Mouse (Mus musculus) large intestine, adult 2 months (tissue): ENCODE data around the gene Man2b1. TPM values are rescaled to one million over a fixed set of nuclear protein-coding genes. Genes with fewer than 3 reads are reported as not detected.
"Not testable (repeated sequence)": the region's sequence is repeated elsewhere in the genome, so short reads cannot be mapped to it uniquely, and the experiment has no call there.

ENCODE experiments used
- DNase-seq: peaks from one replicate; pipeline ENCODE4 v3.0.0-alpha.2; 2012; ENCODE audit warnings: low read depth, low spot score
- WGBS: fragments of 180-500 bp; shearing (Covaris S2); methylation state at CpG from one replicate; pipeline ENCODE4 v1.1.7; 2018; 5-methylcytosine and 5-hydroxymethylcytosine counted together
- polyA plus RNA-seq: library from polyadenylated mRNA; depleted of rRNA; stranded (reverse); fragments of >200 nt; gene quantifications from 2 replicates; pipeline ENCODE4 v1.2.3, GENCODE M21; 2012

The Man2b1 gene
- polyA plus RNA-seq, 1 experiment, result 37.4 TPM

DNA sequence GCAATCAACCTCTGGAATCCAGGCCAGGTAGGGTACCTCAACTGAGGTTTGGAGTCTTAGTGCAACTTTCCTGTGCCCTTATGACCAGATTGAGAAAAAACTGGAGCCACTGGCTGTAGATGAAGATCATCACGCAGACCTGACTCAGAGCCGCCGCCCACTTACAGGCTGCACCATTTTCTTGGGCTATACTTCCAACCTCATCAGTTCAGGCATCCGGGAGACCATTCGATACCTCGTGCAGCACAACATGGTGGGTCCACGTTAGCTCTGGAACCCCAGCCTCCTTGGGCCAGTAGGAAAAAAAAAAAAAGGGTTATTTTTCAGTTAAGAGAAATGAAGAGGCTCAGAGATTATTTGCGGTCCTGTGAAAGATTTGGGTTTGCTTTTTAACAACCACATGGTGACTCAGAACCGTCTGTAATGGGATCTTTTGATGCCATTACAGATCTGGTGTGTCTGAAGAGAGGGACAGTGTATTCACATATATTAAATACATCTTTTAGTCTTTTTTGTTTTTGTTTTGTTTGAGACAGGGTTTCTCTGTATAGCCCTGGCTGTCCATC is 10.6 kb upstream of the Man2b1 start:
- 30% methylated on average over 9 of the region's 9 CpGs for WGBS
- no peak for DNase-seq

DNA sequence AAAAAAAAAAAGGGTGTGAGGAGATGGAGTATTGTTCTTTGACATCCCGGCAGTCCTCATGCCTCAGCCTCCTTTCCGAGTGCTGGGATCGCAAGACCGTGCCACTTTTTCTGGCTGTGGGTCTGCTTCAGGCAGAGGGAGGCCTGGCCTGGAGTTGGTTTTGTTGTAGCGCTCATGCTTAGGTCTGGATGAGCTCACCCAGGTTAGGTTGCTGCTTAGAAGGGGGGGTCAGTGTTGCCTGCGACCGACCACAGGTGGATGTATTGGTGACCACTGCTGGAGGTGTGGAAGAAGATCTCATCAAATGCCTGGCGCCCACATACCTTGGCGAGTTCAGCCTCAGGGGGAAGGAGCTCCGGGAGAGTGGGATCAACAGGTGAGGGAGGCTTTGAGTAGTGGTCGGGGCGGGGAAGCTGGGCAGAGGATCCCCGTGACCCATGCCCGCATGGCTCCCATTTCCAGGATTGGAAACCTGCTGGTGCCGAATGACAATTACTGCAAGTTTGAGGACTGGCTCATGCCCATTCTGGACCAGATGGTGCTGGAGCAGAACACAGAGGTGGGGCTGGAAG is 9.9 kb upstream of the Man2b1 start:
- DNase-seq, result no peak
- WGBS, result 93% methylated on average over 15 of the region's 15 CpGs

DNA sequence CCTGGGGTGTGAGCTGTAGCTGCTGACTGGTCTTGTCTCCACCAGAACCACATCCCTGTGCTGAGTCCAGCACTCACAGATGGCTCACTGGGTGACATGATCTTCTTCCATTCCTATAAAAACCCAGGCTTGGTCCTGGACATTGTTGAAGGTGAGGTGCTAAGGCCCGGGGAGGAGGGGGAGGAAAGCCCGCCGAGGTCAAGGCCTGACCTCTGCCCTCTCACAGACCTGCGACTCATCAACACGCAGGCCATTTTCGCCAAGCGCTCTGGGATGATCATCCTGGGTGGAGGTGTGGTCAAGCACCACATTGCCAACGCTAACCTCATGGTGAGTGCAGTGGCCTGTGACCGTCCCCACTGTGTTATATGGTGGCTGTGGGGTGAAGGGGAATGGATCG is 8.9 kb upstream of the Man2b1 start:
- DNase-seq, result no peak
- WGBS, result 75% methylated on average over 10 of the region's 10 CpGs

DNA sequence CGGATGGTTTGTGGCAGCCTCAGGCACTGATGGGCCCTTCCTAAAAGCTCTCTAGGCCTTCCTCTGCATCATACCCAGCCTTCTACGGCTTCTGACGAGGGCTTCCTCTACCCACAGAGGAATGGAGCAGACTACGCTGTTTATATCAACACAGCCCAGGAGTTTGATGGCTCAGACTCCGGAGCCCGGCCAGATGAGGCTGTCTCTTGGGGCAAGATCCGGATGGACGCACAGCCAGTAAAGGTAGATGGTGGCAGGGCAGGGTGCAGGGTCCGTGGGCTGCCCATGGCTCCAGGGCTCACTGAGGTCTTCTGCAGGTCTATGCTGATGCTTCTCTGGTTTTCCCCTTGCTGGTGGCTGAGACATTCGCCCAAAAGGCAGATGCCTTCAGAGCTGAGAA is 8.5 kb upstream of the Man2b1 start:
- WGBS, result 91% methylated on average over 10 of the region's 10 CpGs
- DNase-seq, result no peak

DNA sequence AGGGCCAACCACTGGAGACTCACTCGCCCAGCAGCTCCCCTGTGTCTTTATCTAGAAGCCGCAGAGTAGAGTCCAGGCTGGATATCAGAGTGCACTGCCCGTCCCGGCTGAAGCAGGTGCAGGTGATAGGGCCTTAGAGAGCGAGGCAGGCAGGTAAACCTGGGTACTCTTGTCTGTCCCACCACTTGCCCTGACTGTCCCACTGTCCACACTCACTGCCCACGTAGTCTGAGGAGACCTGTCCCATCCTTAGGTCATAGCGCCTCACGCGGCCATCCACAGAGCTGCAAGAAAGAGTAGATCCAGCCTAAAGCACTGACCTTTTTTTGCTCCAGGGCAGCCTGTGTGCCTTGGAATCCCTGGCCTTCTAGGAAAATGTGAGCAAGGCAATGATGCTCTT is 7.1 kb upstream of the Man2b1 start:
- WGBS, result 79% methylated on average over 9 of the region's 9 CpGs
- DNase-seq, result no peak

DNA sequence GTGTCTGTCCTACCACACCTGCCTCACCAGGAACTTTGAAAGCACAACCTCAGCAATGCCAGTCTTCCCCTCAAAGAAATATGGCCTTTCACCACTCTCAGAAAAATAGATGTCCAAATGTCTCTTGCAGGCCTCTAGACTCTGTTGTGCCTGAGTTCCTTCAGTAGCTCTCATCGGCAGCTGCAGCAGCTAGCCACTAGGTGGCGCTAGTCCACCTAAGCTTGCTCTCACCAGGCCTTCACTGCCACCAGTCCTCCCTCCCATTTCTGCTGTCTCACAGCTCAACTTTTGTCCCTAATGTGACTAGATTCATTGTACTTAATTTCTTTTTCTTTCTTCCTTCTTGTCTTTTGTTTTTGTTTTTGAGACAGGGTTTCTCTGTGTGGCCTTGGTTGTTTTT is 6.1 kb upstream of the Man2b1 start:
- WGBS, result 2% methylated on average over 2 of the region's 2 CpGs
- DNase-seq, result peak; percentile 45

DNA sequence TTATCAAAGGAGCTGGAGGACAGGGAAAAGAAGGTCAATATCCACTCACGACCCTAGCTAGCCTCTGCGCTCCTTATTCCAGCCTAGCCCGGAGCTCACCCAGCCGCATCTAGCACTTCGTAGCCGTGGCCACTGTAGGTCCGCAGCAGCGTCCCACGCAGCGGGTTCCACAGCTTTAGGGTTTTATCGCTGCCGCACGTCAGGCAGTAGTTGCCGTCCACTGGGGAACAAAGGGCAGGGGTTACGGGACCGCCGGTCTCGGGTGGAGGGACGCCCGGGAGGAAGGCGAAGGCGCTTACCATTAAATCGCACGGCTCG is 2.9 kb upstream of the Man2b1 start:
- 1% methylated on average over 25 of the region's 25 CpGs for WGBS
- no peak for DNase-seq

DNA sequence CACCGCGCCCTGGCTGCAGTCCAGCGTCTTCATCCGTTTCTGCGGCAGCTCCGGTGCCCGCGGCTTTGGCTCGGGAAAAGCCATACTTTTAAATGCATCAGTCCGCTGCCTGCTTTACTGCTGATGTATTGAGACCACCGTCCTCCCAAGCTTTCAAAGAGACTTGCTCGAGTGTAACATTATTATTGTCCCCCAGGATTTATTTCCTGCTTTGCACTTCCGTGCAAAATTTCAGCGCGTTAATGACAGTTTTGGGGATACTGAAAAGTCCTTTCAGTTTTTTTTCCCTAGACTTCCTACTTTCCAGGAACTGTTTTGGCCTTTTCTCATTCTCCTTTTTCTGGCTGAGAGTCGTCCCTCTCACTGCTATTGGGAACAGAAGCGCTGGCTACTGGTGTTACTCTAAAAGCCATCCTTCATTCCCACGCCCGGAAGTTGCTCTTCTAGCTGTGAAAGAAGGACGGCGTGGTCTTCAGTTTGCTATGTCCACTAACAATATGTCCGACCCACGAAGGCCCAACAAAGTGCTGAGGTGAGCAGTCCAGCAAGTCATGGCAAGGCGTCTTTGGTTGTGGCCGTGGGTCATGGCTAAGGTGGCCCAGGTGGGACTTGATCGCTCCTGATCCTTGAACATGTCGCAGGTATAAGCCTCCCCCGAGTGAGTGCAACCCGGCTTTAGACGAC is 2.4 kb upstream of the Man2b1 start, which contains the start of gene Wdr83os:
TSS of gene Wdr83os (plus strand) at position 209 of the 684 bp plus-strand sequence.
- WGBS, result under 1% methylated on average over 30 of the region's 30 CpGs
- peak; percentile 36 for DNase-seq

DNA sequence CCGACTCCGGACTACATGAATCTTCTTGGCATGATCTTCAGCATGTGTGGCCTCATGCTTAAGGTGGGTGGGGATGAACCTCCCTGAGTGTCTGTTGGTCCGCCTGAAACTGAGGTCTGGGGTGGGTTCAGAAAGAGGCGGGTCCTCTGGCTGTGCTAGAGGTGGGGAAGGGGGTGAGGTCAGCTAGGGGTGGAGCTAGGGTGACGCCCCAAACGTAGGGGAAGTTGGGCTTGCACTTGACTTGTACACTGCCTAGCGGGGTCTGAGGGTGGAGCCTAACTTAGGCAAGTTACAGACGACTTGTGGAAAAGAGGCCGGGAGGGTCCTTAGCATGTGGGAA is 1.9 kb upstream of the Man2b1 start, which contains the start of gene Wdr83:
TSS of gene Wdr83 (minus strand) at position 91 of the 340 bp plus-strand sequence.
- WGBS, result under 1% methylated on average over 9 of the region's 9 CpGs
- DNase-seq, result peak; percentile 21

DNA sequence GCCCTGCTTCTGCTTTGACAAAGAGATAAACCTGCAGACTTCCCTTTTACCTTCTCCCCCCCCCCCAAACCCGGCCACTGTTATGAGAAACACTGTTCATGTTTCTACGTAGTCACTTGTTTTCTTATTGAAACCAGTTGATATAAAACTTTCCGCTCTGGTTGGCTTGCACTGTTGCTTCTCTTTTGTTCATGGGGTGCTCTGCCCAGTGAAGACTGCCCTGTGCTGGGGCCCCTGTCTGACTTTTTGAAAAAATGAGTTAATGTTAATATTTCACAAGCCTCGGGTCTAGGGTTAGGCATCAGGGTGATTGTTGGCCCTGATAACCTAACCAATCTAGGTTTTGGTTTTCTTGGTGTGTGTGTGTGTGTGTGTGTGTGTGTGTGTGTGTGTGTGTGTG is 901 bp upstream of the Man2b1 start:
- DNase-seq, result not testable (repeated sequence)
- WGBS, result 76% methylated on average over 4 of the region's 4 CpGs

DNA sequence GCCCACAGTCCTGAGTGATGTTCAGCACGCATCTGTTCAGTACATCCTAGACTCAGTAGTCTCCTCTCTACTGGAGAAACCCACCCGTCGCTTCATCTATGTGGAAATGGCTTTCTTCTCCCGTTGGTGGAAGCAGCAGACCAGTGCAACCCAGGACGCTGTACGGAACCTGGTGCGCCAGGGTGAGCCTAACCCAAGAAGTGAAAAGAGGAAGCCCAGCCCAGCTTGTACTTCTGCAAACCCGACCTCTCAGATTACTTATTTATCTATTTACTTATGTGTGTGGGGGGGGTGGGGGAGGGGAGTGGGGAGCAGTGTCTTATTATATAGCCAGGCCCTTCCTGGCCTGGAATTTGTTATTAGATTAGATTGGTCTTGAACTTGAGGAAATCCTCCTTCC is 1.6 kb downstream of the Man2b1 start:
- WGBS, result 76% methylated on average over 8 of the region's 8 CpGs
- no peak for DNase-seq

DNA sequence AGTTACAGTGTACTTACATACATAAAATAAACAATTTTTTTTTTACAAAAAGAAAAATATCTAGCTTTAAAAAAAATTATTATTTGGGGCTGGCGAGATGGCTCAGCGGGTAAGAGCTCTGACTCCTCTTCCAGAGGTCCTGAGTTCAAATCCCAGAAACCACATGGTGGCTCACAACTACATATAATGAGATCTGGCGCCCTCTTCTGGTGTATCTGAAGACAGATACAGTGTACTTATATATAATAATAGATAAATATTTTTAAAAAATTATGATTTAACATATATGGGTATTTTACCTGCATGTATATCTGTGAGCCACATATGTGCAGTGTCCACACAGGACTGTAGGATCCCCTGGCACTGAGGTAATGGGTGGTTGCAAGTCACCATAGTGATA is 3.2 kb downstream of the Man2b1 start:
- no peak for DNase-seq
- WGBS, result 85% methylated on average over 3 of the region's 3 CpGs

DNA sequence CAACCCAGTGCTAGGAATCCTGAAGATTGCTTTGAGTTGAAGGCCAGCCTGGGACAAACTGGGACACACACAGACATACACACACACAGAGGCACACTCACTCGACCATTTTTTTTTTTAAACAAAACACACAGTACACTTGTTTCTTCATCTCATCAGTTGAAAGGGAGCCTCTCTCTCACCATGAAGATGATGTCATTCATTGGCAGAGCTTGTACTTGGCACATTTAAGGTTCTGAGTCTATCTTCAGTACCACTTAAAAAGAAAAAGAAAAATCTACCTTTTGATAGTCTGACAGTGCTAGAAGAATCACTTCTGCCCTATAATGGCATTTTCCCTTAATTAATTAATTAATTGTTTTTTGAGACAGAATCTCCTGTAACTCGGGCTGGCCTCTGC is 5.7 kb downstream of the Man2b1 start:
- WGBS, result 74% methylated on average over 2 of the region's 2 CpGs
- no peak for DNase-seq

DNA sequence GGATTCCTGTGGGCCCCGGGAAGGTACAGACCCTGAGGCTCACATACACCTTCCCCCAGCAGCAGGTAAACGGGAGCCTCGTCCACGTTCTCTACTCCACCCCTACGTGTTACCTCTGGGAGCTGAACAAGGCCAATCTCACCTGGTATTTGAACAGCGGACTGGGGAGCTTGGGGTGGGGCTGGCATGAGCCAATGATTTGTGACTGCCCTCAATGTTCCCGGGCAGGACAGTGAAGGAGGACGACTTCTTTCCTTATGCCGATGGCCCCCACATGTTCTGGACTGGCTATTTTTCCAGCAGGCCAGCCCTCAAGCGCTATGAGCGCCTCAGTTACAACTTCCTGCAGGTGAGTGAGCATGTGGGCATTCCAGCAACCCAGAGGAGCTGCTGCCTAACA is 7.8 kb downstream of the Man2b1 start:
- 77% methylated on average over 11 of the region's 11 CpGs for WGBS

DNA sequence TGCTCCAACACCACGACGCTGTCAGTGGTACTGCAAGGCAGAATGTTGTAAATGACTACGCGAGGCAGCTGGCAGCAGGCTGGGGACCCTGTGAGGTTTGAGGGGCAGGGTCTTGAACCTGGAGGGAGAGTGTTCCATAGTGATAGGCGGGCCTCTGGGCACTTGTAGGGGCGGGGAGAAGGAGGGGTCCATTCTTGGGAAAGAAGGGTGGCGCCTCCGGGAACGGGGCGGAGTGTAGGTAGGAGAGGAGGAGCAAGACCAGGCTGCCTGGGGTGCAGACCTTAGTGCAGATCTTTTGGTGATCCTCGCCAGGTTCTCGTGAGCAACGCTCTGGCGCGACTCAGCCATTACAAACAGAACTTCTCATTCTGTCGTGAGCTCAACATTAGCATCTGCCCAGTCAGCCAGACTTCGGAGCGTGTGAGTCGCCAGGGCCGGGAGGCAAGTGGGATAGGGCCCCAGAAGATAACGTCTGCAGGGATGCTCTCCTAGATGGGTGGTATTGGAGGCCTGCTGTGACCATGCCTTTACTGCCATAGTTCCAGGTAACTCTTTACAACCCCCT is 8.5 kb downstream of the Man2b1 start:
- no peak for DNase-seq
- WGBS, result 66% methylated on average over 21 of the region's 21 CpGs

More for the DNA sequence above, 7.8 kb downstream of the Man2b1 start:
- DNase-seq, result no peak

DNA sequence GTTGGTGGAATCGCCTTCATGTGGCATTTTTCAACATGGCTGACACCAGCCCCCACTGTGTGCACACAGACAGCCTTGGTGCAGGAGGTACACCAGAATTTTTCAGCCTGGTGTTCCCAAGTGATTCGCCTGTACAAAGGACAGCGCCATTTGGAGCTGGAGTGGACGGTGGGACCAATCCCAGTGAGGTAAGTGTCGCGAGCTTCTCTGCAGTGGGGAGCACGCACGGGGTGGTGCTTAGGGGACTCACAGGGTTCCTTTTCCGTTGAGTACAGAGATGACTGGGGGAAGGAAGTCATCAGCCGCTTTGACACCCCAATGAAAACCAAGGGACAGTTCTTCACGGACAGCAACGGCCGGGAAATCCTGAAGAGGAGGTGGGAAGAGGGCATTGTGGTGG is 12.0 kb downstream of the Man2b1 start:
- WGBS, result 95% methylated on average over 13 of the region's 13 CpGs
- no peak for DNase-seq

DNA sequence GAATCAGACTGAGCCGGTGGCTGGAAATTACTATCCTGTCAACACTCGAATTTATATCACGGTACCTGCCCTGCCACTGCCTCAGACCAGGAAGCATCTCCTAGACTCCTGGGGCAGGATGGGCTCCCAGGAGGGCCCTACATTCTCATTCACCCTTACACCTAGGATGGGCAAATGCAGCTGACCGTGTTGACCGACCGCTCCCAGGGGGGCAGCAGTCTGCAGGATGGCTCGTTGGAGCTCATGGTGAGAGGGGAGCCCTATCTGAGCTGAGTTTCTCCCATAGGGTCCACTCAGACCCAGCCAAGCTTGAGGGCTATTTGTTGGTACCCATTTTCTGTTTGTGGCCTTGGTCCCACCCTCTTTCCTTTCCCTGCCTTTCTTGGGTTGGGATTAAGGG is 12.5 kb downstream of the Man2b1 start:
- WGBS, result 96% methylated on average over 7 of the region's 7 CpGs
- no peak for DNase-seq

DNA sequence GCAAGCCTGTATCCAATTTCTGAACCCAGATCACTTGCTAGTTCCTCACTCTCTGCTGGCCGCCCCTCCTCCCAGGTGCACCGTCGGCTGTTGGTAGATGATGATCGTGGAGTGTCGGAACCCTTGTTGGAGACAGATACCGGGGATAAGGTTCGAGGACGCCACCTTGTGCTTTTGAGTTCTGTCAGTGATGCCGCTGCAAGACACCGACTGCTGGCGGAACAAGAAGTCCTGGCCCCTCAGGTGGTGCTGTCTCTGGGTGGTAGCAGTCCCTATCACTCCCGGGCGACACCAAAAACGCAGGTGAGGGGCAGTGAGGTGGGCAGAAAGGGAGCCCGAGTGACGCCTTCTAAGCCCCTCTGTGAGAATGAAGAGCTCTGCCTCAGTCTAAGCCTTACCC is 13.1 kb downstream of the Man2b1 start:
- 94% methylated on average over 16 of the region's 16 CpGs for WGBS

DNA sequence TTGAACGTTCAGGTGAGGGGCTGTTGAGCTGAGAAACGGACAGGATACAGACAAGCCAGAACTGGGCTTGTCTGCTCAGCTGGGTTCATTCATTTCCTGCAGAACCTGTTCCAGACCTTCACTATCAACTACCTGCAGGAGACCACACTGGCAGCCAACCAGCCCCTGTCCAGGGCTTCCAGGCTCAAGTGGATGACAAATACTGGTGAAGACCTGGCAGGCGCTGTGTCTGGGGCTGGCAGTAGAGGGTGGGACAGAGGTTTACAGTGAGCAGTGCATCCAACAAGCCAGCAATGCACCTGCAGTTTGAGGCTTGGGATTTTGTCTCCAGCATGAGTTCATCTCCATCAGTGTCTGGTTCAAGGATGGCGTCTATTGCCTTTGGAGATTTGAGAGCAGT is 13.8 kb downstream of the Man2b1 start:
- 82% methylated on average over 4 of the region's 4 CpGs for WGBS
- DNase-seq, result no peak

More for the DNA sequence above, 13.1 kb downstream of the Man2b1 start:
- no peak for DNase-seq

DNA sequence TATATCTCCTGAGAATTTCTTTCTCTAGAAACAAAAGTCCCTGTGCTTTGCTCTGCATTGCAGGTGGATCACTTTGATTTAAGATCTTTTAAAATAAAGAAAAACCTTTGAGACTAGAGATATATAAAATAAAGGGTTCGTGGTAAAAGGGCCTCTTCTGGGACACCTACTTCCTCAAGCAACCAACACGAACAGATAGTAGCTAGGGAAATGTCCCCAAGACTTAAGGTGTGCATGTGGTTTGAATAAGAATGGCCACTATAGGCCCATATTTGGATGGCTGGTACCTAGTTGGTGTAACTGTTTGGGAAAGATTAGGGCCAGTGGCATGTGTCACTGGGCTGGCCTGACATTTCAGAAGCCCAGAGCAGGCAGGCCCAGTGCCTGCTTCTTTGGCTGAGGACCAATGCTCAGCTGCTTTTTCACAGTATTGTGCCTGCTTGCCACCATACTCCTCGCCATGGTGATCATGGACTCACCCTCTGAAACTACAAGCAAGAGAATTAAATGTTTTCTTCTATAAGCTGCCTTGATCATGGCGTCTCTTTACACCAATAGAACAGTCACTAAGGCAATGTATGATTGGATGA is 17.1 kb downstream of the Man2b1 start:
- 80% methylated on average over 4 of the region's 4 CpGs for WGBS
- DNase-seq, result no peak

DNA sequence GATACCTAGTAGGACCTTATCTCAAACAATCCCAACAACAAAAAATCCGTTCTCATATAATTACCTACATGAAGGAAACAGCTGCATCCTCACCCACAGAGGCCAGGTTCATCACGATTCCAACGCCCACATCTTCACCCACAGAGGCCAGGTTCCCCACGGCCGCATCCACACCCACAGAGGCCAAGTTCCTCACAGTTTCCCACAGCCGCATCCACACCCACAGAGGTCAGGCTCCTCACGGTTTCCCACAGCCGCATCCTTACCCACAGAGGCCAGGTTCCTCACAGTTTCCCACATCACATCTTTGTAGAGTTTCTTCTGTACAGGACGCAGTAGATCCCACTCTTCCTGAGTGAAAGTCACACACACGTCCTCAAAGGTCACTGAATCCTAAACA is 30.2 kb downstream of the Man2b1 start:
- no peak for DNase-seq
- whole genome bisulfite sequencing, result 93% methylated on average over 10 of the region's 10 CpGs
